Mouse (Mus musculus) limb, embryonic 13.5 days (tissue): ENCODE results near the gene Atxn7l1. TPM values are rescaled to one million over a fixed set of nuclear protein-coding genes. Genes with fewer than 3 reads are reported as not detected.

ENCODE experiments used
- ATAC-seq: fragments of 200-750 bp; cut with Nextera tagmentation; 2 replicates; pipeline ENCODE4 v1.8.0; 2017; ENCODE audit warnings: low read depth, moderate number of reproducible peaks, moderate TSS enrichment; ENCODE audit not compliant: low FRiP score
- H3K27ac ChIP-seq: fragments of 300-500 bp; sonication (generic); 2 replicates; pipeline ENCODE4 v1.5.1; 2015; ENCODE audit warnings: inconsistent platforms, mild to moderate bottlenecking, moderate library complexity
- H3K27me3 ChIP-seq: fragments of 300-500 bp; sonication (generic); 2 replicates; pipeline ENCODE4 v1.6.1; 2015; ENCODE audit warnings: mild to moderate bottlenecking, inconsistent platforms
- H3K36me3 ChIP-seq: fragments of 300-500 bp; sonication (generic); 2 replicates; pipeline ENCODE4 v1.6.1; 2015; ENCODE audit warnings: inconsistent platforms, mild to moderate bottlenecking, moderate library complexity
- H3K4me1 ChIP-seq: fragments of 300-500 bp; sonication (generic); 2 replicates; pipeline ENCODE4 v1.6.1; 2015; ENCODE audit warnings: inconsistent platforms
- H3K4me2 ChIP-seq: fragments of 300-500 bp; sonication (generic); replicated peaks from 2 replicates; pipeline ENCODE4 v1.6.1; 2015; ENCODE audit warnings: inconsistent platforms, mild to moderate bottlenecking, moderate library complexity
- H3K4me3 ChIP-seq: fragments of 300-500 bp; sonication (generic); 2 replicates; pipeline ENCODE4 v1.5.1; 2015; ENCODE audit warnings: moderate library complexity, mild to moderate bottlenecking, inconsistent platforms
- H3K9ac ChIP-seq: fragments of 300-500 bp; sonication (generic); 2 replicates; pipeline ENCODE4 v1.6.1; 2015; ENCODE audit warnings: mild to moderate bottlenecking, inconsistent platforms
- H3K9me3 ChIP-seq: fragments of 300-500 bp; sonication (generic); 2 replicates; pipeline ENCODE4 v1.6.1; 2016; ENCODE audit warnings: inconsistent platforms
- WGBS: fragments of 180-500 bp; shearing (Covaris S2); methylation state at CpG from one replicate; pipeline ENCODE4 v1.1.7; 2015; 5-methylcytosine and 5-hydroxymethylcytosine counted together
- polyA plus RNA-seq: library from polyadenylated mRNA; unstranded; fragments of >200 nt; fragmentation: Nextera tagmentation; extraction: Ambion mirVana; gene quantifications from 2 replicates; pipeline ENCODE4 v1.2.1, GENCODE M21; 2015

Atxn7l1 gene
- polyA plus RNA-seq, 1 experiment from 2014 or later, result 13.9 TPM

- no peaks in the 10 kb centered on the region for H3K27me3 ChIP-seq
- ATAC-seq, result no peak
Measured at GRCm38 (mm10) chr12:33360729-33361128, 213.2 kb downstream of the Atxn7l1 start.

GRCm38 (mm10) chr12:33364511-33364910 lies 217.0 kb downstream of the Atxn7l1 start:
- Histone ChIP-seq H3K36me3 (peaks cover 21% of the 10 kb centered on the region), H3K4me2 (no peak overlapping the region), H3K9me3 (no peaks in the 10 kb centered on the region), H3K9ac (no peak overlapping the region), H3K27ac (no peak overlapping the region), H3K4me3 (no peak overlapping the region), H3K4me1 (peaks cover 11% of the 10 kb centered on the region; the same call in 1 of the 2 replicates), H3K27me3 (no peaks in the 10 kb centered on the region)
- 75% methylated on average over 8 of the region's 8 CpGs for WGBS
- ATAC-seq, result no peak

More at GRCm38 (mm10) chr12:33360729-33361128, 213.2 kb downstream of the Atxn7l1 start:
- 54% methylated on average over 6 of the region's 6 CpGs for whole genome bisulfite sequencing
- H3K4me3 ChIP-seq, result no peak overlapping the region
- no peak overlapping the region for H3K9ac ChIP-seq
- H3K9me3 ChIP-seq, result no peaks in the 10 kb centered on the region
- H3K4me2 ChIP-seq, result no peak overlapping the region
- no peak overlapping the region for H3K27ac ChIP-seq
- H3K36me3 ChIP-seq, result peaks cover 17% of the 10 kb centered on the region
- peaks cover 11% of the 10 kb centered on the region; the same call in 1 of the 2 replicates for H3K4me1 ChIP-seq

DNA sequence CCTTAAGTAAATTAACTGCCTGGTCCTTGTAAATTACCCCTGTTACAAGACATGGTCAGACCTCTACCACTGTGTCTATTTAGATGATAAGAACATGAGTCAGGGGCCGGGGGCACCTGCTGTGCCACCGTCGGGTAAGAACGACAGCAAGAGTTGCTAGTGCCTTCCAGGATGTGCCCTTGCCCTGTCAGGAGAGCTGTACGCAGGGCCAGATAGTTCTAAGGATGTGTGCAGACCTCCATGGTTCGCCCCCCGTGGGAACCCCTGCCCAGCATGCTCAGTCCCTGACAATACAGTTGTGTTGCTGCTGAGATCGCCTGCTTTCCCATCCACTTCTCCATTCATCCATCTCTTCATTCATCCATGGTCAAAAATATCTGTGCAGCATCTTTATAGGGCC lies 217.6 kb downstream of the Atxn7l1 start:
- Histone ChIP-seq H3K36me3 (peaks cover 18% of the 10 kb centered on the region), H3K4me3 (no peak overlapping the region), H3K27me3 (no peaks in the 10 kb centered on the region), H3K9me3 (no peaks in the 10 kb centered on the region), H3K9ac (no peak overlapping the region), H3K4me2 (no peak overlapping the region), H3K4me1 (peaks cover 11% of the 10 kb centered on the region; the same call in 1 of the 2 replicates), H3K27ac (no peak overlapping the region)
- no peak for ATAC-seq
- WGBS, result 92% methylated on average over 8 of the region's 8 CpGs

- H3K4me3 ChIP-seq, result no peak overlapping the region
- H3K9me3 ChIP-seq, result no peaks in the 10 kb centered on the region
- H3K4me1 ChIP-seq, result peaks cover 3% of the 10 kb centered on the region; the same call in 1 of the 2 replicates
- WGBS, result 91% methylated on average over 3 of the region's 3 CpGs
- no peak overlapping the region for H3K27ac ChIP-seq
- H3K36me3 ChIP-seq, result peaks cover 18% of the 10 kb centered on the region
- H3K9ac ChIP-seq, result no peak overlapping the region
- no peak for ATAC-seq
- no peak overlapping the region for H3K4me2 ChIP-seq
- H3K27me3 ChIP-seq, result no peaks in the 10 kb centered on the region
Measured at GRCm38 (mm10) chr12:33369555-33369954, 222.1 kb downstream of the Atxn7l1 start.

DNA sequence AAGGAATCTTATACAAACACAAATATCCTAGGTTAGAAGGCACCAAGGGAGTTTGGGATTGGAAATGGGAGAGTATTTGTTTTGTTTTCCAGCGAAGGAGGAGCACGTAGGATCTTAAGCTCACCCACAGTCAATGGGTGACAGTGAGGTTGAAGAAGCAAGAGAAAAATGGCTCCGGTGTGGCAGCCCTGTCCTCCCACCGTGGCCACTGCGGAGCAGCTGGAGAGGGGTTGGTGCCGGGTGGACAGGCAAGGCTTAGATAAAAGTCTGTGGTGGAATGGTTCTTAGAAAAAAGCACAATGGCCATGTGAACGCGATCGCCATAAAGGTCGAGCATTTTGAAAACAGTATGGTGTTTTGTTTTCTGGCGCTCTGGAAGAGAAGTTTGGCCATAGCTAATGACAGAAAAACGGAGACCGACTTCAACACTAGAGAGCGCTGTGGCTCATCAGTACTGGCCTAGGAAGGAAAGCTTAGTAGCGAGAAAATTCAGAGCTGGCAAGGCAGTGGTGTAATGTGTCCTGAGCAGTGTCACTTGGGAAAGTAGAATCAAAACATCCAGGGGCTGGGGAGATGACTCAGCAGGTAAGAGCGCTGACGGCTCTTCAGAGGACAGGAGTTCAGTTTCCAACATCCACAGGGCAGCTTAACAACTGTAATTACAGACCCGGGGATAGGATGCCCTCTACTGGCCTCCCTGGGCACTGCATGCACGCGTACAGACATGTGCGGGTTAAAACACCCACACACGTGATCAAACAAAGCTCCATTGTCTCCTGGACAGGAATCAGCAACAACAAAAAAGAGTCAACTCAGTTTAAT lies 232.3 kb downstream of the Atxn7l1 start:
- Histone ChIP-seq H3K4me3 (peak overlapping the region; percentile 25), H3K27me3 (0 out of 2 replicates have a peak, but pooled peaks cover 4% of the 10 kb centered on the region), H3K36me3 (no peaks in the 10 kb centered on the region), H3K27ac (no peak overlapping the region), H3K4me2 (peak overlapping the region; percentile 53), H3K4me1 (peaks cover 6% of the 10 kb centered on the region; the same call in 1 of the 2 replicates), H3K9ac (no peak overlapping the region), H3K9me3 (no peaks in the 10 kb centered on the region)
- 20% methylated on average over 22 of the region's 22 CpGs for WGBS
- ATAC-seq, result peak; percentile 75

- no peak overlapping the region for H3K27ac ChIP-seq
- no peaks in the 10 kb centered on the region for H3K27me3 ChIP-seq
- no peak overlapping the region for H3K4me2 ChIP-seq
- no peaks in the 10 kb centered on the region for H3K9me3 ChIP-seq
- H3K9ac ChIP-seq, result no peak overlapping the region
- 9% methylated on average over 5 of the region's 5 CpGs for WGBS
- no peaks in the 10 kb centered on the region for H3K4me1 ChIP-seq
- H3K4me3 ChIP-seq, result no peak overlapping the region
- no peaks in the 10 kb centered on the region for H3K36me3 ChIP-seq
- peak; percentile 69 for ATAC-seq
Measured at GRCm38 (mm10) chr12:33388842-33389241, 241.3 kb downstream of the Atxn7l1 start.

DNA sequence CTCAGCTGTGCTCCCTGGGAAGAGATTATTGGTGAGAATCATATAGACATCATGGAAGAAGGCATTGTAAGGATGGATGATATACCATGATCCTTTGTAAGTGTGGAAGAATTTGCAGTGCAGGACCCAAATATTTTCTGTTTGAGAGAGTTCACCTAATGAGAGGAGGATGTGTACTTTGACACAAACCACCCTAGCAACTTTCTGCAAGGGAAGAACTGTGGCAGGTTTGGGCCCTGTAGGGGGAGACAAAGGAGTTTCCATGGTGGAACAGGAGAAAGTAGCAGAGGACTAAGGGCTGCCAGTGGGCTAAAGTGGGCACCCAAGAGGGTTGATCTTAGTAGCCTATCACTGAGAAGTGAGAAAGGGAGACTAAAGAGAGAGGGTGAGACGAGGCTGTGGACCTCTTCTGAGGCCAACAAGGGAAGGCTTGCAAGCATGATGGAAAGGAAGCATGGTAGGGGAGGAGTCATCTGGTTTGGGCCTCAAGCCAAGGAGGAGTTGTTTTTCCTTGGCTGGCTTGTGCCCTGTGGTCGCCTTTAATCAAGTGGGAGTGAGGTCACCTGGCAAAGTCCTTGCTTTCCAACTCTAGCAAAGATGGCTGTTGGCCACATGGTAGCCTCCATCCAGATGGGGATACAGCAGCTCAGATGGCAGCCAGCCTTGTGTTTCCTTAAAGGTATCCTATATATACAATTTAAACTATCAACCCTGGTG lies 243.5 kb downstream of the Atxn7l1 start:
- Histone ChIP-seq H3K27ac (no peak overlapping the region), H3K9me3 (no peaks in the 10 kb centered on the region), H3K4me2 (no peak overlapping the region), H3K4me3 (no peak overlapping the region), H3K36me3 (no peaks in the 10 kb centered on the region), H3K4me1 (peaks cover 9% of the 10 kb centered on the region), H3K27me3 (no peaks in the 10 kb centered on the region), H3K9ac (no peak overlapping the region)
- ATAC-seq, result no peak
- WGBS, result 63% methylated on average over 2 of the region's 2 CpGs

GRCm38 (mm10) chr12:33394804-33395623 lies 247.5 kb downstream of the Atxn7l1 start, which contains the start of gene Efcab10:
Efcab10 (plus strand) TSS chr12:33394854.
- 11% methylated on average over 24 of the region's 24 CpGs for WGBS
- peaks cover 9% of the 10 kb centered on the region for H3K4me1 ChIP-seq
- no peak within 1 kb of the TSS for H3K27ac ChIP-seq
- peak within 1 kb of the TSS; percentile 39 for H3K4me3 ChIP-seq
- ATAC-seq, result no peak
- no peaks in the 10 kb centered on the region for H3K9me3 ChIP-seq
- no peaks in the 10 kb centered on the region for H3K27me3 ChIP-seq
- H3K36me3 ChIP-seq, result no peaks in the 10 kb centered on the region
- H3K4me2 ChIP-seq, result peak within 1 kb of the TSS; percentile 68
- peak within 1 kb of the TSS; percentile 63 for H3K9ac ChIP-seq

GRCm38 (mm10) chr12:33403265-33403693 lies 255.8 kb downstream of the Atxn7l1 start:
- 41% methylated on average over 7 of the region's 7 CpGs for WGBS
- no peak overlapping the region for H3K9ac ChIP-seq
- no peak for ATAC-seq
- H3K4me2 ChIP-seq, result no peak overlapping the region
- H3K4me1 ChIP-seq, result no peaks in the 10 kb centered on the region
- no peaks in the 10 kb centered on the region for H3K36me3 ChIP-seq
- no peaks in the 10 kb centered on the region for H3K27me3 ChIP-seq
- H3K4me3 ChIP-seq, result no peak overlapping the region
- no peaks in the 10 kb centered on the region for H3K9me3 ChIP-seq
- no peak overlapping the region for H3K27ac ChIP-seq

DNA sequence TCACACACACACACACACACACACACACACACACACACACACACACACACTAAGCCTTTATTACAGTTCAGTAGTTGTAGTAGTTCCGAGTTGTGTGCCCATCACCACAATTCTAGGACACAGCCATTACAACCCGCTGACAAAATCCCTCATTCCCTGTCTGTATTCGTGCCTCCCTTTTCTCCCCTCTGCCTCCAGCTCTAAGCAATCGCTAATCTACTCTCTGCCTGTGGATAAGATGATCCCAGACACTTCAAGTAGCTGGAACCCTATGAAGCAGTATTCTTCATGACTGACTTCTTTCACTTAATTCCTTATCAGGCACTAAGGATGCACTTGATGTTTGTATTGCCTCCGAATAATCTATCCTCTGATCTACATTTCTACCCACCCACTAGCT lies 257.5 kb downstream of the Atxn7l1 start:
- H3K27ac ChIP-seq, result no peak overlapping the region
- no peak overlapping the region for H3K9ac ChIP-seq
- H3K27me3 ChIP-seq, result no peaks in the 10 kb centered on the region
- H3K4me1 ChIP-seq, result no peaks in the 10 kb centered on the region
- no peak for ATAC-seq
- no peak overlapping the region for H3K4me3 ChIP-seq
- no peak overlapping the region for H3K4me2 ChIP-seq
- H3K36me3 ChIP-seq, result no peaks in the 10 kb centered on the region
- WGBS, result 66% methylated on average over 5 of the region's 5 CpGs
- no peaks in the 10 kb centered on the region for H3K9me3 ChIP-seq

DNA sequence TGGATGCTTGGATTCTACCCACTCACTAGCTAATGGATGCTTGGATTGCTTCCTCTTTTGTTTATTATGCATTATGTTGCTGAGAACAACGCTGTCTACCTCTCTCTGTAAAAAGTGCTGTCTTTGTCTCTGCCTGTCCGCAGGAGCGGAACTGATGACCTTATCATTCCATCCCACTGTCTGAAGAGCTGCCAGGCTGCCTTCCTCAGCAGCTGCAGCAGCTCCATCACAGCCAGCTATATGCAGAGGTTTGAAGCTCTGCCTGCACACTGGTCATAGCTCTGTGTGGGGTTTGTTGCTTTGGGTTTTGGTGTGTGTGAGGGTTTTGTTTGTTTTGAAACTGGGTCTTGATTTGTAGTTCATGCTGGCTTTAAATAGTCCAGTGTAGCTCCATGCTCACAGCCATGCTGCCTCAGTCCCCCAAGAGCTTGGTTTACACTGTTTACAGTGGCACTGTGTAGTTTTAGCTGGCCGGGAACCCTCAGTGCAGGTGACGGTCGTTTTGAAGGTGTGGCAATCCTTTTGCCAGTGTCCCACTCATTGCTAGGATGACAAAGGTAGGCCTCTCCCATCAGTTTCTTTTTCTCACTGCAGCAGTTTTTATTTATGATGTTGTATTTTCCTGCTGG lies 258.0 kb downstream of the Atxn7l1 start:
- Histone ChIP-seq H3K4me2 (no peak overlapping the region), H3K9me3 (no peaks in the 10 kb centered on the region), H3K4me1 (no peaks in the 10 kb centered on the region), H3K27ac (no peak overlapping the region), H3K36me3 (no peaks in the 10 kb centered on the region), H3K27me3 (no peaks in the 10 kb centered on the region), H3K4me3 (no peak overlapping the region), H3K9ac (no peak overlapping the region)
- no peak for ATAC-seq
- 67% methylated on average over 6 of the region's 6 CpGs for WGBS
